Mouse (Mus musculus): Measurements from ENCODE around the gene Slc5a11. TPM values are rescaled to one million over a fixed set of nuclear protein-coding genes. Genes with fewer than 3 reads are reported as not detected.
A peak's percentile ranks its signal among the peaks of the same experiment; 100 is the strongest.

Gene Slc5a11
- total RNA-seq, 2 experiments from 2014 or later = 0.48 to 1.5 TPM

DNA sequence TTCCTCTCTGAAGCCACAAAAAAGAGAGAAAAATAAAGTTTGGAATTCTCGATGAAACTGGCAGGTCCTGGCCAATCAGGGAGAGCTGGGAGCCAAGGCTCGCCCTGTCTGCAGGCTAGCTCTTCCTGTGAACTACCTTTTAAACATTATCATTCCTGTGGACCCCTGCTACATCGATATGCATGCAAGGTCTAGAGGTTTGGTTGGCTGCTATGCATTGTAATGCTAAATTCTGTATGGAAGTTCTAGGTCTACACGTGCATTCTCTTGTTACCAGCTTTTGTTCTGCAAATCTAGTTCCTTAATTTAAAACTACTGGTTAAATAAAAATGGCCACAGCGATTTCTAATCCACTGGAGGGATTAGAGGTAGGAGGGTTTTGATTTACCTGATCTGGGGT, 3.1 kb upstream of the Slc5a11 start:
- no peak for ATAC-seq (ENCODE audit: poor library complexity, severe bottlenecking)

DNA sequence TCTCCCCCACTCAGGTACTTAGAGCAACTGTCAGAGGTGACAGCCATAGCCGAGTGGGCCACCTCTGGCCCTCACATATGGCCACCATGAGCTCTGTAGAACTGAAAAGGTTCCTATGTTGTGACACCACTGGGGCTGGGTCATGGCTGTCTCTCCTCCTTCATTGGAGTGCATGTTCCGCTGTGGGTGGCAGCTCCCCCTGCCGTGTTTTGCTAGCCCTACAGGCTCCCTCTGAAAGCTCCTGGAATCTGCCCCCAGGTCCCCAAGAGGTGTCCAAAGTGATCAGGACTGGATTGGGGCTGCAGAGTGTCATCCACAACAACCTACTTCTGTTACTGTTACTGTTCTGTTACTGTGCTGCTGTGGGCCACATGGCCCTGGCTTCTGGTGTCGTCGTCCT, 2.3 kb upstream of the Slc5a11 start:
- ATAC-seq (ENCODE audit: poor library complexity, severe bottlenecking) = no peak

DNA sequence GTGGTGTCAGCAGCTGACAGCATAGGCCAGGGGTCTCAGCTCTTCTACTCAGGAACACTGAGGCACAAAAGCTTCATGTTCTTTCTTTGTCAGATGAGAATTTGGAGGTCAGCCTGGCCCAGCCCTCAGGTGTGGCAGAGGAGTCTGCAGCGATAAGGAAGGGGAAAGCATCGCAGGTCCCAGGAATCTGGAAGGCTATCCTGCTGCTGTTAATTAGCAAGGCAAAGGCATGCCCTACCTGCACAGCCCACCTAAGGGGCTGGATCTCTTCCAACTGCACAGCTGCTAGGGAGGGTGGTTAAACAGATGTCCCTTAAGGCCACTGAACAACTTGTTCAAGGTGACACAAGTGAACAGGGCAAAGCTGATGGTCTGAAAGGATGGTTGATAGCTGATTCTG, 558 bp downstream of the Slc5a11 start:
- no peak for ATAC-seq (ENCODE audit: poor library complexity, severe bottlenecking)

DNA sequence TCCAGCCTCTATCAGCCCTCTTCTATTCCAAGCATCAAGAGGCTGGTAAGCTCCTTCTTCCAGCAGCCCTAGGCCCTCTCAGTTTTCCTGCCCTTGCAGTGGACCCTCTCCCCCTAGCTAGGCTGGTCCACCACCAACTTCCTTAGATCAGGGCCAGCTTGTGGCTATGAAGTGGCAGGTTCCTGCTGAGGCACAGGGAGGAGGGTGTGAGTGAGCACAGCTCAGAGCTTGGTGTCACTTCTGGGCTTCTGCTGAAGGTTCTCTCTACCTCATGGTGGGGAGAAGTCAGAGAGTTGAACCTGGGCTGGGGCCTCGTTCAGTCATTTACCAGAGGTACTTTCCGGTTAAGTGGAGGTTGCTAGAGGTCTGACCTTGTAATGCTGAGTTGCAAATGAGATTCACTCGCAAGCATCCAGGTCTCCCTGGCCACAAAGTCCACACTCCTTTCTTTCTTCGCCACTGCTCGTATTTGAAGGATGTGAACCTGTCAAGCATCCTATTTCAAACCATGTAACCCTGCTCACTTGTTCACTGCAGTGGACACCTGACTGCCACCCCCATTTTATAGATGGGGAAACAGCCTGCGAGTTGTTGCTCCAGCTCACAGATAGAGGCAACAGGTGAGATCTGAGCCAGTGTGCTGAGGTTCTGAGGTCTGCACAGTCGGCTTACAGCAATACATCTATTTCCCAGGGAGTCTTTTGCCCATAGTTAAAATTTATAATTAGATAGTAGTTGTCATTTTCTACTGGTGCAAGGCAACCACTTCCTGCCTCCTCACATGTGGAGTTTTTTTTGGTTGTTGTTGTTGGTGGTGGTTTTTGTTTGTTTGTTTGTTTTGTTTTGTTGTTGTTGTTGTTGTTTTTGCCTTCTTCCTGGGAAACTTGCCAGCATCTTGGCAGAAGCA, 3.1 kb downstream of the Slc5a11 start:
- peak; percentile 46; the same call in 1 of the 2 replicates for ATAC-seq (ENCODE audit: poor library complexity, severe bottlenecking)

DNA sequence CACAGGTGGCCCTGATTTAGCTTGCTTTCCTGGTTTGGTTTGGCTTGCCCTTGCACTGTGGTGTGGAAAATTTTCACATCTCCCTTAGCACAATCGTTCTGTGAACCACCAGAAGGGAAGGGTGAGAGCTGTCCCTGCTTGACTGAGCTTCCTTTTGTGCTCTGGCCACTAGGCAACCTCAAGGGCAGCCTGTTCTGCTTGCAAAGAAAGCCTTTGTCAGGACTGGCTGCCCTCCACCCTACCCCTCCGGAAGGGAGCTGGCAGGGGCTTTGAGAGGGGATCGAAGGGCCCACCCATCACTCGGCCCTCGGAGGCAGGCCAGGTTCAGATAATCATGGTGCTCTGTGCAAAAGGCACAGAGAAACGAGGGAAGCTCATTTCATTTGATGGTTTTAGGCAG, 4.0 kb downstream of the Slc5a11 start:
- peak; percentile 34 for ATAC-seq (ENCODE audit: poor library complexity, severe bottlenecking)

DNA sequence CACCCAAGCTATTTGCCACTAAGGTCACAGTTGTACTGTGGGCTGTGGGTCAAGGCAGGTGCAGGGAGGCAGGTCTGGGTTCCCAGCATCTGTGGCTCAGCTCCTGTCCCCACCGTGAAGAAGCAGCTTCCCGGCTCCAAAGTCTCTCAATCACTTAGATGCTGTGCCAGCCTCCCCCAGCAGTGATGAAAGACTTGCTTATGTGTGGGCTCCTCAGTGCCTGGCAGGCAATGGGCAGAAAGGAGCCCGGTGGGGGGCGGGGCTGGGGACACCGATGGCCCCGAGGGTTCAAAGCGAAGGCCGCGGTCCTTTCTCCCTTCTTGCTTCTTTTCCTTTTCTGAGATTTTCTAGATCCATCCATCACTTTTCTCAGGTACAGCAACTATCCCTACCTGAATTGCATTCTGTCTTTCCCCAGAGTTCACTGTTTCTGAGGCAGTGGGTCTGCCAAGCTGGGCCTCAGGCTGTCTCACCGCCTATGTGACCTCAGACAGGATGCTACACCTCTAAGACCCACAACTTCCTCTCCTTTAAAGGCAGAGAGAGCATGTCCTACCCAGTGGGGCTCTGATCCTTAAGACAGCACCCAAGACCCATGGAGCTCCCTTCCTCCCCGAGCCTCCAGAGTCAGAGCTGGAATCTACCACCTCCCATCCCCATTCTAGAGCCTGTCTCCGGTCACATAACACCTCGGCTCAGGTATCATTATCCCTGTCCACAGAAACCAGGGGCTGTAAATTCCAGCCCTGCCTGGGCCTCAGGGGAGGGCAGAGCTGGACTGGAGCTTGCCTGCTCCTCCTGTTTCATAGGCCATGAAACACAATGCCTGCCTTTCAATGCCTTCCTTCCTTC, 5.4 kb downstream of the Slc5a11 start:
- ATAC-seq (ENCODE audit: poor library complexity, severe bottlenecking) = peak; percentile 57; the same call in 1 of the 2 replicates

DNA sequence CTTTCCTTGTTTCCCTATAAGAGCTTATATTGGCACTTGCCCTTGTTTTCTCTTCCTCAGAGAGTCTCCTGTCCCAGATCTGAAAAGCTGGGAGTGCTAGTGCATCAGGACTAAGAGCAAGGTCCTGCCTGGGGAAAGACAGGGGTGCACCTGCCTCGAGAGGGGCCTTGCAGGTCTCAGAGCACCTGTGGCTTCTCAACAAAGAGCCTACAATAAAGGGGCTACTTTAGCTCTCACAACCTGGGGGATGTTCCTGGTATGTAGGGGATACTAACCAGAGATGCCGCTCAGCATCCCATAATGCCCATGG, 6.0 kb downstream of the Slc5a11 start:
- ATAC-seq (ENCODE audit: poor library complexity, severe bottlenecking) = no peak

DNA sequence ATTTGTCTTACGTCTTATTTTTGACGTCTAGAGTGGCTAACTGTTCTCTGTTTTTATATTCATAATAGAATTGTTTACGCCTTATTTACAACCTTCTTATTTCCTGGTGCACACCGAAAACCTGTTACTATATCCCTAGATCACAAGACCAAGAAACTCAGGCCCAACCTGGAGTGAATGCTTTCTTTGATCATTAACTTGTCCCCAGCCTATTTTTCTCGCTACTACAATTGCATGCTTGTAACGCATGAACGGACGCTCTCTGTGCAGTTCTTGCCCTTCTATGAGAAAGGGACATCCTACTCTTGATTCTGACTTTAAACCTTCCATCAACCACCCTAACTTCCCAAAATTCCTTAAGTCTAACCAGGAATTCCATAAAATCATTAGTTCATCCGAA, 9.5 kb downstream of the Slc5a11 start:
- no peak for ATAC-seq (ENCODE audit: poor library complexity, severe bottlenecking)

DNA sequence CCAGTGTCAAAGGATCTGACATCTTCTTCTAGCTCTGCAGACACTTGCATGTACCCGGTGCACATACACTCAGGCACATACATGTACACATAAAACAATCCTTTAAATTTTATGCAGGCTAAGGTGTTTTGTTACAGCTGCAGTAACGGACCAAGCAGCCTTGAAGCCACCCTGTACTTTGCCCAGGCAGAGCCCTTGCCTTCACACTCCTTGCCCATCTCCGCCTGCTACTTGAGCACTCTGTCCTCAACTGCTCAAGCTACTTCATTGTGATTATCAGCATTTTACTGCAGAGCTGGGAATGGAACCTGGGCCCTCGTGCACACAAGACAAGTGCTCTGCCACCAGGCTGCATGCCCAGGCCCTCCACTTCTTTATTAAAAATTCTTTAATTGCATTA, 10.6 kb downstream of the Slc5a11 start:
- no peak for ATAC-seq (ENCODE audit: poor library complexity, severe bottlenecking)

DNA sequence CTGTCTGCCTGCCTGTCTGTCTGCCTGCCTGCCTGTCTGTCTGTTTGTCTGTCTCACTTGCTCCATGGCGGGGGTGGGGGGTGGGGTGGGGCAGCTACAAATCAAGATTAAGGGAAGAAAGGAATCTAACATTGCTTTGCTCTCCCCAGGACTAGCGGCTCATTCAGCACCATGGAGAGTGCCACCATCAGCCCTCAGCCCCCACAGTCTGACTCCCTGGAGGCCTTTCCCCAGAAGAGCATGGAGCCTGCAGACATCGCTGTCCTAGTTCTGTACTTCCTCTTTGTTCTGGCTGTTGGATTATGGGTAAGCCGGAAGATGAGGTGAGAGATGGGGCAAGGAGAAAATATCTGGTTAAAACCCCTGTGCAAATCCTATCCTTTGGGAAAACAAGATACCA, 20.9 kb downstream of the Slc5a11 start:
- ATAC-seq (ENCODE audit: poor library complexity, severe bottlenecking) = peak; percentile 54; the same call in 1 of the 2 replicates

DNA sequence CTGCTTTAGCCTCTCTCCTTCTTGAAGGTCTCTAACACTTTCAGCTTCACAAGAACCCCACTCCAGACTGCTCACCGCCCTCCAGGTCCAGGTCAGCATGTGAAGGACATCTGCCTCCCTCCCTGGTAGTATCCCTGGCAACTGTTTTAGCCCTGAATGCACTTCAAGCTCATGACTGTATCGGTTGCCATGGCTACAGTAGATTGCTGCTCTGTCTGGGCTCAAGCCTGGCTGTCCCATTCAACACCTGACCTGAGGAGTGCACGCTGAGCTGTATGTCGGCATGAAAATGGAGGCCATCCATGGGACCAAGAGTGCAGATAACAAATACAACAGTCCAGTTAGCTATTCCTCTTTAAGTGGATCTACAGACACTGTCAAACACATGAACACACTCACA, 24.0 kb downstream of the Slc5a11 start:
- ATAC-seq (ENCODE audit: poor library complexity, severe bottlenecking) = no peak

DNA sequence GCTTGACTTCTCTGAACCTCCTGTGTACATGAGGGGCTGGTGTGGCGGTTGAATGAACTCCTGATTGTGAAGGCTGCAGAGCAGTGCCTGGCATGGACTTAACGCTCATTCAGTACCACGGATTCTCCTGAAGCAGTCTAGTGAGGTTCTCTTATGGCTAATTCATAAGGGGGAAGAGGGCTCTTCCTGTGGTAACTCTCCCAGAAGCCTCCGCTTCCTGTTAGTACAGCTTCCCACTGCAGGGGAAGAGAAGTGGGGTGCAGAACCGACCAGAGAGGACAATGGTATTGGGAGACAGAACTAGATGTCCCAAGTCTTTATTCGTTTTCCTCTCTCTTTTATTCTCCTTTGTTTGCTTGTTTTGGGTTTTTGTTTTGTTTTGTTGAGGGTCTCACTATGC, 25.5 kb downstream of the Slc5a11 start:
- peak; percentile 78 for ATAC-seq (ENCODE audit: poor library complexity, severe bottlenecking)

DNA sequence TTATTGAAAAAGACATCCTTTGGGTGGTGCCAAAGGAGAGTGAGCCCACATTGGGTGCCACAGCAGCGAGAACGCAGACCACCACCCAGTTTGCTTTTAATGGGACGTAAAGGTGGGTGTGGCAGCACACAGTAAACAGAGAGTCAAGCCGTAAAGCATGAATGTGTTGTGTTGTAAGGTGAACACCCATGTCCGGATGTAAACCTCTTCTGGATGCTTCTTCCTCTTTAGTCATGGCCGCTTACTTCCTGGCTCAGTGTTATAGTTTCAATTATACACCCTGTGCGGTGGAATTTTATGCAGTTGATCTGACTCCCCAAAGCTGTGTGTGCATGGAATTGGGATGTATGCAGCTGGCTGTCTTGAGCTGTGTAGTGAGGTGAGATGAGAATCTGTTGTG, 27.7 kb downstream of the Slc5a11 start:
- peak; percentile 78 for ATAC-seq (ENCODE audit: poor library complexity, severe bottlenecking)

DNA sequence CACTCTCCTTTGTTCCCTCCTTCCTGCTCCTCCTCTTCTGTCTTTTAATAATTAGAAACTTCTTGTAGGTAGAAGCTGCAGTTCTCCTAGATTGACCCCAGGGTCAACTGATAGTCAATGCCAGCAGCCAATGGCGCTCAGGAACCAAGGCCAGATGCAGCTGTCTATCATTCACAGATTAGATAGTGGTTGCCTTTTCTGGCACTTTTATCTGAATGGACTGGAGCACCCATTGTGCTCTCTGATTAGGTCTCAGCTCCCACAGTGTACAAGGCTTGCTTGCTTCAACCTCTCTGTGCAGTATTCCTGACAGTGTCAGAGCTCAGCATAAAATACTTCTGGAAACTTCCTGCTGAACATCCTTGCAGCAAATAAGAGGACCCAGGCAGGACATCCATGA, 30.3 kb downstream of the Slc5a11 start:
- ATAC-seq (ENCODE audit: poor library complexity, severe bottlenecking) = no peak

DNA sequence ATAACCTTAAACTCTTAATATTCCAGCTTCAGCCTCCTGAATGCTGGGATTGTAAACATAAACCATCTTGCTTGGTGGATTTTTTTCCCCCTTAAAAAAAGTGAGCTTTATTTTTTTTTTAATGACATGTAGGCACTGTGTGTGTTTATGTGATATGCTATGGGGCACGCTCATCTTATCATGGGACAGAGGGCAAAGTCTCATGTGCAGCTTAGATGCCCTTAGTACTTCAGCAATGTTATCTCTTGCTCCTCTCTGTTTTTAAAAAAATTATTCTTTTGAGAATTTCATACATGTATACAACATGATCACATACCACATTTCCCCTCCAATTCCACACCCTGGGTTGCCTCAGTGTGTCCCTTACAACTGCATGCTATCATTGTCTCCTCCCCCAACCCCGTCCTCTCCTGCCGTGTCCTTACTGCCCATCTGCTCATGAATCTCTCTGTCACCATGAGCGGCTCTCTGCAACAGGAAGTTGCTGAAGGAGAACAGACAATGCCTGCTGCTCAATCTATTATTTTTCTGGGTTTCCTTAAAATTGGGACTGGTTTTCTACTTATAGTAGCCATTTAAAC, 32.0 kb downstream of the Slc5a11 start:
- ATAC-seq (ENCODE audit: poor library complexity, severe bottlenecking) = peak; percentile 32; the same call in 1 of the 2 replicates

DNA sequence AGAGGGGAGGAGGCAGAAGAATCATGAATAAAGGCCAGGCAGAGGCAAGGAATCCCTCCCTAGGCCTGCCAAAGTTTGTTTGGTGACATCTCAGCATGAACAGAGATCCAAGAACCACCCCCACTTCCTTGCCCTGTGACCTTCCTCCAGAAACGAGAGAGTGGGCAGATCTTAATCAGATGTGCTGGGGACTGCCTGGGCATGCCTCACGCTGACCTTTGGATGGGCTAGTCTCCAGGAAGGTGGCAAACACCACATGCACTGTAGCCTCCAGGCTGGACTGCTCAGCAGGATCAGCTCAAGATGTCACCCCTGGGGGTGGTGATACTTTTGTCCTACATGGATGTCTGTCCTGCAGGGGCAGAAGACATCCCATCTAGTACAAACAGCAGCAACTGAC, 33.6 kb downstream of the Slc5a11 start:
- no peak for ATAC-seq (ENCODE audit: poor library complexity, severe bottlenecking)

DNA sequence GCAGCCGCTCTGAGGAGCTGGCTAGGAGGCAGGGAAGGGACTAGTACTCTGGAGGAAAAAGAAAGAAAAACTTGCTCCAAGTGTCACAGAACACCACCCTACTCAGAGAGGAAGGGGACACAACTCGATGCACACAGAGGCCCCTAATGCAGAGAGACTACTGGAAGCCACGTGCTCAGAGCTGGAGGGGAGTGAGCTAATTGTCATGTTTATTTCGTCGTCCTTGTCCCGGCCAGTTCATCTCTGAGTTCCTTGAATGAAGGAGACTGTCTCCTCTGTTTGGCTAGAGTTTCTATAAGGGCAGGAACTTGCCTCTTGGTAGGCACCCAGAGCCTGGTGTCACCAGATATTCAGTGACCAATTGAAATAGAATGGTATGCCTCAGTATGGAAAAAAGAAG, 36.8 kb downstream of the Slc5a11 start:
- ATAC-seq (ENCODE audit: poor library complexity, severe bottlenecking) = no peak

DNA sequence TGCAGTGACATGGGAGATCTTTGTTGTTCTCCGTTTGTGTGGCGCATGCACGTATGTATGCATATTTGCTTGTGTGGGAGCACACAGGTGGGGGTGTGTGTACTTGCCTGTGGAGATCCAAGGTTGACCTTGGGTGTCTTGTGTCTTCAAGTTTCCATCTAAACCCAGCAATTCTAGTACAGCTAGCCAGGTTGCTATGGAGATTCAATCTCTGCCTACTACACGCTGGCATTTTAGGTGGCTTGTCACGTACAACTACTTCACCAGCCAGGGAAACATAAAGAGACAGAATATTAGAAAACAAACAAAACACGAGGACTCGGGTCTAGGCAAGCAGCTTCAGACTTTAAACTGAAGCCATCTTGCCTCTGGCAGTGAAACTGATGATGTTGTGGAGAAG, 38.8 kb downstream of the Slc5a11 start:
- ATAC-seq (ENCODE audit: poor library complexity, severe bottlenecking) = no peak

DNA sequence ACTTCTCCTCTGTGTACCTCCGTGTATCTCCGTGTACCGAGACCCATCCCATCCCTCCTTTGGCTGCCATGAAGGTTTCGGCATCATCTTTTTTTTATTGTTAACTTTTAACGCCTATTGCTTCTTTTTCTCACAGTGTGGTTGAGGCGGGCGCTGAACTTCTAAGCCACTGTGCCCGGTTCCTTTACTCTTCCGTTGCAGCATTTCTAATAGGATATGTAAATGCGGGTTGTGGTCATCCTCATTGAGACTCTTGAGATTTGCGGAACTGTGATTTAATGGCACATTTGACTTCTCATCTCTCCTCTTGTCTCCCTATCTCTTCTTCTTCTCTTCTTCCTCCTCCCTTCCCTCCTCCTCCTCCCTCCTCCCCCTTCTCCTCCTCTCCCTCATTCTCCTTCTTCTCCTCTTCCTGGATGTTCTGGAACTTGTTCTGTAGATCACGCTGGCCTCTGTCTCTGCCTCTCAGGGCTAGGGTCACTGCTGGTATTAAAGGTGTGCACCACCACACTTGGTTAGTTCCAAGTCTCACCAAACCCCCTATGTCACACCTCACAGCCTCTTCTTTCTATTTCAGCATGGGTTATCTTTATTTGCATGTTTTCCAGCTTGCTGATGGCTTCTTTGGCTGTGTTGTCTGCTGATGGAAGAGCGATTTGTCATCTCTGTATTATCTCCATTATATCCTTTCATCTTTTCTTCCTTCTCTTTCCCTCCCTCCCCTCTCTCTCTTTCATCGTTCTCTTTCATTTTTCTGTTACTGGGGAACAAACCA, 39.8 kb downstream of the Slc5a11 start:
- ATAC-seq (ENCODE audit: poor library complexity, severe bottlenecking) = no peak

DNA sequence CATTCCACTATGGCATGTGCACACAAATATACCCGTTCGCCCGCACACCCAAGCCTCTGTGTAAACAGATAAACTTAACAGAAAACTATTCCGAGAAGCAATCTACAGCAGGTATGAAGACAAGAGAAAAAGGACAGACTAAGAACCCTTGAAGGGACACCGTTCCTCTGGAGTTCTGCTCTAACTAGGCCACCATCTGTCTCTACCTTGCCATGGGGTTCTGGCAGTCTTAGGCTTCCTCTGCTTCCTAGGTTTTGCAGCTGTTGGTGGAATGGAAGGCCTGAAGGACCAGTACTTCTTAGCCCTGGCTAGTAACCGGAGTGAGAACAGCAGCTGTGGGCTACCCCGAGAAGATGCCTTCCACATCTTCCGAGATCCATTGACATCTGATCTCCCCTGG, 43.5 kb downstream of the Slc5a11 start:
- ATAC-seq (ENCODE audit: poor library complexity, severe bottlenecking) = no peak

DNA sequence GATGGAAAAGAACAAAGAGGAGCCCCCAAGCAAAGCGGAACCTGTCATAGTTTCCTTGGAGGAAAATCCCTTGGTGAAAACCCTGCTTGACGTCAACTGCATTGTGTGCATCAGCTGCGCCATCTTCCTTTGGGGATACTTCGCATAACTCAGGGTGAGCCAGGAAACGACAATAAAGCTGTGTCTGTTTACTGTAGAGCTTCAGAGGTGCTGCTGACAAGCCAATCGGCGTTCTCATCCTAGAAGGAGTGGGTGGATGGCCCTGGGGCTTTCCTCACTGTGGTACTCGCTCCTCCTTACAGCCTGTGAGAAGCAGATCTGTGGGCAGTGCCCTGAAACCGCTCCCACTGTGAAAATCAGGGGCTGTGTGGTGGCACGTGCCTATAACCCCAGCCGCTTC, 58.5 kb downstream of the Slc5a11 start:
- ATAC-seq (ENCODE audit: poor library complexity, severe bottlenecking) = no peak

All from megakaryocyte, adult 5-6 weeks (primary cell).